In genomic region chr1:40544650-40545049, GRCm38 (mm10) we compare ENCODE assay signal across 8 mouse cellular contexts. TPM values are rescaled to one million over a fixed set of nuclear protein-coding genes. Genes with fewer than 3 reads are reported as not detected.
DNase-seq lines count a peak whose midpoint lies in the region; ATAC-seq and TF ChIP-seq lines count a peak whose summit lies in the region.

No protein-coding gene starts in this region.

- WGBS in lung, adult 2 months: 1% methylated on average over 2 of the region's 2 CpGs

- H3K4me3 ChIP-seq in lung, adult 2 months (replicated peaks; ENCODE audit: extremely low read depth, low read depth, low read length): no peak overlapping the region

- TF ChIP-seq CTCF in lung, adult 2 months (IDR thresholded peaks at IDR 0.05; ENCODE audit: insufficient read depth, low read length): peak; percentile 52; the same call in 1 of the 2 replicates

- no peaks in the 10 kb centered on the region for H3K4me1 ChIP-seq in lung, adult 2 months (ENCODE audit: control insufficient read depth, insufficient read depth, low read length)

- TF ChIP-seq POLR2A in lung, adult 2 months (IDR thresholded peaks at IDR 0.05; ENCODE audit: borderline replicate concordance, extremely low read depth, low read depth, low read length): no peak

- ATAC-seq in cerebellum, adult (ENCODE audit: insufficient number of reproducible peaks, low FRiP score, low TSS enrichment): no peak

- DNase-seq in cerebellum, adult 18-20 months: peak; percentile 23 to 51
- peak; percentile 82 for DNase-seq in 416B (ENCODE audit: low read depth)
- DNase-seq in adrenal gland, postnatal 25 days: peak; percentile 35
- DNase-seq in fibroblast of lung, adult 2 months (ENCODE audit: low read depth): peak; percentile 45
- peak; percentile 74 for DNase-seq in kidney, postnatal 10 days
- DNase-seq in lung, adult 2 months: peak; percentile 31
- DNase-seq in right cerebral cortex, postnatal 14 days: peak; percentile 73

RNA-seq across cellular contexts. Expression of gene Il18rap, which starts 29.5 kb away (rescaled TPM):
- 0.15 TPM in 1 of 2 replicates, not detected in the other for total RNA-seq in adrenal gland, postnatal 25 days (2021)
- 1.0 and 1.4 TPM in 2 replicates for polyA plus RNA-seq in lung, adult 2 months (2012; rRNA removed)

RNA-seq across cellular contexts. Expression of gene Slc9a4, which starts 35.2 kb away (rescaled TPM):
- not detected in 2 replicates for total RNA-seq in adrenal gland, postnatal 25 days (2021)
- polyA plus RNA-seq in lung, adult 2 months (2012; rRNA removed): 1.7 and 2.0 TPM in 2 replicates

Comparison
In these comparisons a context has a peak if more than half of its experiments do, and no peak if none do; other contexts are left out.
1. DNase-seq: peak in every context shown above with its lines; median percentile 82 in 416B; 74 in kidney, postnatal 10 days; 73 in right cerebral cortex, postnatal 14 days; 45 in fibroblast of lung, adult 2 months; 37 in cerebellum, adult 18-20 months; 35 in adrenal gland, postnatal 25 days; 31 in lung, adult 2 months.